Mouse (Mus musculus): ENCODE data around the gene Chsy1. TPM values are rescaled to one million over a fixed set of nuclear protein-coding genes. Genes with fewer than 3 reads are reported as not detected.

The Chsy1 gene
- polyA plus RNA-seq, 2 experiments: 7.9 to 9.0 TPM

- no peaks in the 10 kb centered on the region for H3K27me3 ChIP-seq (ENCODE audit: control insufficient read depth, insufficient read depth, low read length)
- 91% methylated on average over 8 of the region's 8 CpGs for WGBS (ENCODE audit: insufficient replicate concordance)
Measured at GRCm38 (mm10) chr7:66149506-66149905, 40.2 kb downstream of the Chsy1 start.

GRCm38 (mm10) chr7:66150411-66150810, 41.1 kb downstream of the Chsy1 start:
- 73% methylated on average over 3 of the region's 3 CpGs for WGBS (ENCODE audit: insufficient replicate concordance)
- Histone ChIP-seq H3K4me2 (ENCODE audit: low read depth) (no peak overlapping the region), H3K9ac (replicated peaks) (no peak overlapping the region), H3K27ac (no peak overlapping the region), H3K4me3 (ENCODE audit: insufficient read depth in 1 of 2, low read depth in 2 of 2, low read length in 2 of 2) (no peak overlapping the region), H3K36me3 (replicated peaks; ENCODE audit: control insufficient read depth, insufficient read depth, low read depth) (peaks cover 3% of the 10 kb centered on the region), H3K9me3 (ENCODE audit: control insufficient read depth, low read length) (no peaks in the 10 kb centered on the region), H3K4me1 (replicated peaks; ENCODE audit: control insufficient read depth in 2 of 2, insufficient read depth in 2 of 2, low read length in 1 of 2) (peaks cover 0 to 3% of the 10 kb centered on the region in 2 experiments; a peak in 1 of 4 replicates), H3K27me3 (ENCODE audit: control insufficient read depth, insufficient read depth, low read length) (no peaks in the 10 kb centered on the region)
- TF ChIP-seq EP300 (IDR thresholded peaks at IDR 0.05; ENCODE audit: low read depth) (no peak), CTCF (IDR thresholded peaks at IDR 0.05; ENCODE audit: low read depth) (no peak)
- DNase-seq (ENCODE audit: low read depth in 3 of 3, low spot score in 3 of 3): no peak
- no peak for ATAC-seq (ENCODE audit: insufficient read depth)

More at GRCm38 (mm10) chr7:66149506-66149905, 40.2 kb downstream of the Chsy1 start:
- Histone ChIP-seq H3K4me3 (ENCODE audit: insufficient read depth in 1 of 2, low read depth in 2 of 2, low read length in 2 of 2) (no peak overlapping the region), H3K27ac (no peak overlapping the region), H3K9me3 (ENCODE audit: control insufficient read depth, low read length) (no peaks in the 10 kb centered on the region), H3K36me3 (replicated peaks; ENCODE audit: control insufficient read depth, insufficient read depth, low read depth) (peaks cover 3% of the 10 kb centered on the region), H3K9ac (replicated peaks) (no peak overlapping the region), H3K4me1 (replicated peaks; ENCODE audit: control insufficient read depth in 2 of 2, insufficient read depth in 2 of 2, low read length in 1 of 2) (peaks cover 0 to 2% of the 10 kb centered on the region in 2 experiments; a peak in 2 of 4 replicates), H3K4me2 (ENCODE audit: low read depth) (no peak overlapping the region)
- DNase-seq (ENCODE audit: low read depth in 3 of 3, low spot score in 3 of 3): no peak
- TF ChIP-seq EP300 (IDR thresholded peaks at IDR 0.05; ENCODE audit: low read depth): no peak
- no peak for TF ChIP-seq CTCF (IDR thresholded peaks at IDR 0.05; ENCODE audit: low read depth)
- no peak for ATAC-seq (ENCODE audit: insufficient read depth)

GRCm38 (mm10) chr7:66157413-66157812, 48.1 kb downstream of the Chsy1 start:
- DNase-seq (ENCODE audit: low read depth in 3 of 3, low spot score in 3 of 3): no peak
- H3K9me3 ChIP-seq (ENCODE audit: control insufficient read depth, low read length): no peaks in the 10 kb centered on the region
- no peak for ATAC-seq (ENCODE audit: insufficient read depth)
- 80% methylated on average over 9 of the region's 9 CpGs for WGBS (ENCODE audit: insufficient replicate concordance)
- TF ChIP-seq EP300 (IDR thresholded peaks at IDR 0.05; ENCODE audit: low read depth) (no peak), CTCF (IDR thresholded peaks at IDR 0.05; ENCODE audit: low read depth) (no peak)
- no peaks in the 10 kb centered on the region for H3K27me3 ChIP-seq (ENCODE audit: control insufficient read depth, insufficient read depth, low read length)
- H3K36me3 ChIP-seq (replicated peaks; ENCODE audit: control insufficient read depth, insufficient read depth, low read depth): peaks cover 3% of the 10 kb centered on the region; the same call in 1 of the 2 replicates
- H3K4me1 ChIP-seq (replicated peaks; ENCODE audit: control insufficient read depth in 2 of 2, insufficient read depth in 2 of 2, low read length in 1 of 2): peaks cover 3 to 13% of the 10 kb centered on the region in 2 experiments; a peak in 2 of 4 replicates
- H3K4me3 ChIP-seq (ENCODE audit: insufficient read depth in 1 of 2, low read depth in 2 of 2, low read length in 2 of 2): no peak overlapping the region
- H3K27ac ChIP-seq: no peak overlapping the region
- no peak overlapping the region for H3K9ac ChIP-seq (replicated peaks)
- H3K4me2 ChIP-seq (ENCODE audit: low read depth): no peak overlapping the region

- DNase-seq (ENCODE audit: low read depth in 3 of 3, low spot score in 3 of 3) (no peak), ATAC-seq (ENCODE audit: insufficient read depth) (no peak)
- Histone ChIP-seq H3K27me3 (ENCODE audit: control insufficient read depth, insufficient read depth, low read length) (no peaks in the 10 kb centered on the region), H3K4me1 (replicated peaks; ENCODE audit: control insufficient read depth in 2 of 2, insufficient read depth in 2 of 2, low read length in 1 of 2) (peaks cover 3 to 13% of the 10 kb centered on the region in 2 experiments; a peak in 2 of 4 replicates), H3K4me2 (ENCODE audit: low read depth) (no peak overlapping the region), H3K27ac (no peak overlapping the region), H3K9me3 (ENCODE audit: control insufficient read depth, low read length) (no peaks in the 10 kb centered on the region), H3K36me3 (replicated peaks; ENCODE audit: control insufficient read depth, insufficient read depth, low read depth) (peaks cover 3% of the 10 kb centered on the region; the same call in 1 of the 2 replicates), H3K4me3 (ENCODE audit: insufficient read depth in 1 of 2, low read depth in 2 of 2, low read length in 2 of 2) (no peak overlapping the region), H3K9ac (replicated peaks) (no peak overlapping the region)
- WGBS (ENCODE audit: insufficient replicate concordance): 86% methylated on average over 4 of the region's 4 CpGs
- no peak for TF ChIP-seq CTCF (IDR thresholded peaks at IDR 0.05; ENCODE audit: low read depth)
- TF ChIP-seq EP300 (IDR thresholded peaks at IDR 0.05; ENCODE audit: low read depth): no peak
Measured at GRCm38 (mm10) chr7:66157861-66158415, 48.6 kb downstream of the Chsy1 start.

GRCm38 (mm10) chr7:66158616-66159129, 49.4 kb downstream of the Chsy1 start:
- H3K36me3 ChIP-seq (replicated peaks; ENCODE audit: control insufficient read depth, insufficient read depth, low read depth): no peaks in the 10 kb centered on the region; the same call in 1 of the 2 replicates
- no peaks in the 10 kb centered on the region for H3K27me3 ChIP-seq (ENCODE audit: control insufficient read depth, insufficient read depth, low read length)
- TF ChIP-seq CTCF (IDR thresholded peaks at IDR 0.05; ENCODE audit: low read depth): no peak
- TF ChIP-seq EP300 (IDR thresholded peaks at IDR 0.05; ENCODE audit: low read depth): no peak

More at GRCm38 (mm10) chr7:66158616-66159129, 49.4 kb downstream of the Chsy1 start:
- ATAC-seq (ENCODE audit: insufficient read depth): no peak
- DNase-seq (ENCODE audit: low read depth in 3 of 3, low spot score in 3 of 3): no peak
- H3K9ac ChIP-seq (replicated peaks): no peak overlapping the region
- no peak overlapping the region for H3K27ac ChIP-seq
- WGBS (ENCODE audit: insufficient replicate concordance): 88% methylated on average over 9 of the region's 9 CpGs
- H3K4me1 ChIP-seq (replicated peaks; ENCODE audit: control insufficient read depth in 2 of 2, insufficient read depth in 2 of 2, low read length in 1 of 2): peaks cover 3 to 13% of the 10 kb centered on the region in 2 experiments; a peak in 2 of 4 replicates
- no peaks in the 10 kb centered on the region for H3K9me3 ChIP-seq (ENCODE audit: control insufficient read depth, low read length)
- H3K4me2 ChIP-seq (ENCODE audit: low read depth): no peak overlapping the region
- H3K4me3 ChIP-seq (ENCODE audit: insufficient read depth in 1 of 2, low read depth in 2 of 2, low read length in 2 of 2): no peak overlapping the region

All from liver, embryonic 14.5 days (tissue).